Mouse (Mus musculus) neural tube, embryonic 12.5 days (tissue): ENCODE measurements around the gene Actl11. TPM values are rescaled to one million over a fixed set of nuclear protein-coding genes. Genes with fewer than 3 reads are reported as not detected.
A peak's percentile ranks its signal among the peaks of the same experiment; 100 is the strongest.

Source experiments
- ATAC-seq: fragments of 200-750 bp; cut with Nextera tagmentation; 2 replicates; pipeline ENCODE4 v1.8.0; 2017; ENCODE audit warnings: low read depth, mild to moderate bottlenecking, moderate TSS enrichment, moderate library complexity; ENCODE audit not compliant: low FRiP score
- H3K27ac ChIP-seq: fragments of 300-500 bp; sonication (generic); 2 replicates; pipeline ENCODE4 v1.5.1; 2016
- H3K27me3 ChIP-seq: fragments of 300-500 bp; sonication (generic); replicated peaks from 2 replicates; pipeline ENCODE4 v1.6.1; 2016; ENCODE audit warnings: mild to moderate bottlenecking
- H3K36me3 ChIP-seq: fragments of 300-500 bp; sonication (generic); 2 replicates; pipeline ENCODE4 v1.6.1; 2016; ENCODE audit warnings: mild to moderate bottlenecking
- H3K4me1 ChIP-seq: fragments of 300-500 bp; sonication (generic); 2 replicates; pipeline ENCODE4 v1.6.1; 2016
- H3K4me2 ChIP-seq: fragments of 300-500 bp; sonication (generic); replicated peaks from 2 replicates; pipeline ENCODE4 v1.6.1; 2016; ENCODE audit warnings: mild to moderate bottlenecking
- H3K4me3 ChIP-seq: fragments of 300-500 bp; sonication (generic); 2 replicates; pipeline ENCODE4 v1.5.1; 2016
- H3K9ac ChIP-seq: fragments of 300-500 bp; sonication (generic); 2 replicates; pipeline ENCODE4 v1.6.1; 2016; ENCODE audit warnings: mild to moderate bottlenecking
- H3K9me3 ChIP-seq: fragments of 300-500 bp; sonication (generic); 2 replicates; pipeline ENCODE4 v1.6.1; 2016; ENCODE audit warnings: mild to moderate bottlenecking
- WGBS: fragments of 180-500 bp; shearing (Covaris S2); methylation state at CpG from one replicate; pipeline ENCODE4 v1.1.7; 2016; 5-methylcytosine and 5-hydroxymethylcytosine counted together
- polyA plus RNA-seq: library from polyadenylated mRNA; unstranded; fragments of >200 nt; fragmentation: Nextera tagmentation; extraction: Ambion mirVana; gene quantifications from 2 replicates; pipeline ENCODE4 v1.2.1, GENCODE M21; 2016

Gene Actl11
- polyA plus RNA-seq, 1 experiment from 2014 or later, result not detected

DNA sequence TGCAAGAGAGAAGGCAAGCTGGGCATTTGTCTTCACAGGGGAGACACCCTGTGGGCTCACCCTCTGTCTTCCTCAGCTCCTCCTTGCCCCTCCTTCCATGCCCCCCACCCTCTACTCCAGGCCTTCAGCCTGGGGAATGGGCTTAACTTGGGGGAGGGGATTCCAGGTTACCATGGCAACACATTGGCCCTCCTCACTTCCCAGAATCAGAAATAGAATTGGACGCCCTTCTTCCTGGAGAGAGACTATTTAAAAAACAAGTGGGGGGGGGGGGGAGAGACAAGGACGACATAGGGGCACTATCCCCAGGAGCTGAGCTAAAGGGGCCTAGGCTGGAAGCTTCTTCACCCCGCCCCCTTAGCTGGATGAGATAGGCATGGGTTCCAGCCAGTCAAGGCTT, 3.0 kb upstream of the Actl11 start:
- Histone ChIP-seq H3K4me1 (peaks cover 9% of the 10 kb centered on the region), H3K4me2 (no peak overlapping the region), H3K27ac (no peak overlapping the region), H3K4me3 (no peak overlapping the region), H3K9ac (no peak overlapping the region), H3K9me3 (no peaks in the 10 kb centered on the region), H3K27me3 (no peaks in the 10 kb centered on the region), H3K36me3 (no peaks in the 10 kb centered on the region)
- ATAC-seq, result no peak
- WGBS, result 20% methylated on average over 3 of the region's 3 CpGs

DNA sequence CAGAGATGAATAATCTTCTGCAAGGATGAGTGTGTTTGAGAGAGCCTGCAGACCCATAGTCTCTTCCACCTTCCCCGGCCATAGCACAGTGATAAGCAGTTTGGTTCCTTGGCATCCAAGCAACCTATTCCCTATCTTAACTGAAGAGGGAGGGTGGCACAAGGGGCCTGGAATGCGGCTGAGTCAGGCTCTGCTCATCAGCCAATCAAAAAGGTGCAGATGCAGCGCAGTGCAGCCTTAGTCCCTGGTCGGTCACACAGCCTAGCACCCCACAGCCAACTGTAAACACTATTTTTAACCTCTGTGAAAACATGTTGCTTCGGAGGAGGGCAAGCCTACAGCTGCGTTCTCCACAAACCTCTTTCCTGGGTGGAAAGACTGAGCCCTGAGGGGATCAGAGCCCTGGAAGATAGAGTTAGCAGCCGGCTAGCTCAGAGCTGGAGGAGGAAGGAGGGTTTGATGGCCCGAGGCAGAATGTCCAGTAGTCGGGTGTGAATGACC, 1.3 kb upstream of the Actl11 start:
- no peak overlapping the region for H3K27ac ChIP-seq
- no peaks in the 10 kb centered on the region for H3K36me3 ChIP-seq
- no peak overlapping the region for H3K4me3 ChIP-seq
- no peaks in the 10 kb centered on the region for H3K9me3 ChIP-seq
- H3K9ac ChIP-seq, result no peak overlapping the region
- no peaks in the 10 kb centered on the region for H3K27me3 ChIP-seq
- no peak overlapping the region for H3K4me2 ChIP-seq
- no peak for ATAC-seq
- WGBS, result 56% methylated on average over 9 of the region's 9 CpGs
- H3K4me1 ChIP-seq, result peaks cover 9% of the 10 kb centered on the region

DNA sequence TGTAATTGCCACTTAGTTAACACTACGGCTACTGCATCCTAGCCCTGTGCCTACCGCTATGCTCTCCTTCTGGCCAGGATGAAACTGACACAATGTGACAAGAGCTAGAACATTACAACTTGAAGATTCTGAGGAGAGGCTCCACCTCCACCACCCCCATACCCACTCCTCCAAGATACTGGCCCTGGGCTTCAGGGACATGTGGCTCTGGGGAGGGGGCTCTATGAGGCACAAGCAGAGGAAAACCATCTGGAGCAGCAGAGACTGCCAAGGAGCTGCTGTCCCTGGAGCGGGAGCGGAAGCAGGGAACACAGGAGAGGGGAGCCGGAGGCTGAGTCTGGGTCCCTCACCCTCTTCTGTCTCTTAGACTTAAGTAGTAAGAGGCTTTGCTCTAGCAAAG, 520 bp upstream of the Actl11 start:
- Histone ChIP-seq H3K9me3 (no peaks in the 10 kb centered on the region), H3K27ac (no peak overlapping the region), H3K9ac (no peak overlapping the region), H3K27me3 (no peaks in the 10 kb centered on the region), H3K4me2 (no peak overlapping the region), H3K4me1 (peaks cover 9% of the 10 kb centered on the region), H3K36me3 (no peaks in the 10 kb centered on the region), H3K4me3 (no peak overlapping the region)
- ATAC-seq, result no peak
- WGBS, result 87% methylated on average over 5 of the region's 5 CpGs

DNA sequence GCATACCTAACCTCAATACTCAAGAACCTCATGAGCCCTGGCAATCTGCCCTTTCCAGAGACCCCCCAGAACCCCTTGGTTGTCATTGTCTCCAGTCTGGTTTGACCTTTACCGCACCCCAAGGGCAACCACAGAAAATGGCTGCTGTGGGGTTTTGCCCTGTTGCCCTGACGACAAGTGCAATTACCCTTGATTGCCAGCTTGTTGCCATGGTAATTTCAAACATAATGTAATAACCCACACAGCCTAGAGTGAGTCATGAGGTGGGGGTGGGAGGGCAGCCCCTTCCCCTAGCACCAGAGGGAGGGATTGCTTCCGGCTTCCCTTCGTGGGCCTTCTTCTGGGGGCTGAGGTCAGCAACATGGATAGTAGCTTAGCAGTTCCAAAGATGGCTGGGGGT, 4.0 kb downstream of the Actl11 start:
- H3K9ac ChIP-seq, result no peak overlapping the region
- no peaks in the 10 kb centered on the region for H3K36me3 ChIP-seq
- 32% methylated on average over 4 of the region's 4 CpGs for WGBS
- no peaks in the 10 kb centered on the region for H3K9me3 ChIP-seq
- H3K4me3 ChIP-seq, result no peak overlapping the region
- ATAC-seq, result no peak
- peaks cover 16% of the 10 kb centered on the region for H3K4me1 ChIP-seq
- peaks cover 5% of the 10 kb centered on the region; the same call in 1 of the 2 replicates for H3K27me3 ChIP-seq
- H3K4me2 ChIP-seq, result no peak overlapping the region
- no peak overlapping the region for H3K27ac ChIP-seq

DNA sequence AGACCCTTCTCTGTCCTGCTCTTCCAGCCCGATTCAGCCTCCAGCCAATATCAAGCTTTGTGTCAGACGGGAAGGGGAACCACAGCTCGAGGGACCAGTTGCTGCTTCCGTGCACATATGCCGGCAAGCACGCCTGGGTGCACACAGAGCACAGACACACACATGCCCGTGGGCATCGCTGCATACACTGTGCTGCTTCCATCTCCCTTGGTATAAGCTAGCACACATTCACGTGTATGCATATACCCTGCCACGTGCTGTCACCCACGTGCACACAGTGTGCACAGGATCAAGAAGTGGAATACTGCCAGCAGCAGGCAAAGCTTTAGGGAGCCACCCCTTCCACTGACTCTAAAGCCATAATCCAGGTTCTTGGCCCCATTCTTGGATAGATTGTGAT, 5.9 kb downstream of the Actl11 start:
- Histone ChIP-seq H3K4me1 (peaks cover 16% of the 10 kb centered on the region), H3K4me3 (no peak overlapping the region), H3K9me3 (no peaks in the 10 kb centered on the region), H3K4me2 (no peak overlapping the region), H3K9ac (no peak overlapping the region), H3K27me3 (peaks cover 5% of the 10 kb centered on the region; the same call in 1 of the 2 replicates), H3K36me3 (no peaks in the 10 kb centered on the region), H3K27ac (no peak overlapping the region)
- WGBS, result 88% methylated on average over 11 of the region's 11 CpGs
- ATAC-seq, result no peak

DNA sequence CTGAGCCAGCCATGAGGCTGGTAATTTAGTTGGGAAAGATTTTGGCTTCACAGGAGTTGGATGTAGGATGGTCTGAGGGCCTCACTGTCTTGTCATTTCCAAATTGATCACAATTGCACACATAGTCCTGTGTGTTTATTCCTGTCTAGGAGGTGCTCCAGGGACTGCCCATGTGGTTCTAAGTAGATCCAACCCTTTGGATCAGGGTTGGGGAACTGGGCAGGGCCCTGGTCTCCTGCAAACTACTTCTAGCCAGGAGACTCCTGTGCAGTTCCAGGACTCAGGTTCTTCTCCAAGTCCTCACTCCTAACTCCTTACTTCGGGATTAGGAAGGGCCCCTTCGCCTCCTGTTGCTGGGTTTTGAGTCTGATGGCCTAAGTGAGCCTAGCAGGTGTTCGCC, 7.1 kb downstream of the Actl11 start, which contains the start of gene Camkv:
Gene Camkv (plus strand): TSS at position 301 of the 400 bp plus-strand sequence.
- H3K27me3 ChIP-seq, result peaks cover 5% of the 10 kb centered on the region; the same call in 1 of the 2 replicates
- H3K9me3 ChIP-seq, result no peaks in the 10 kb centered on the region
- H3K4me2 ChIP-seq, result peak within 1 kb of the TSS; percentile 94
- peak within 1 kb of the TSS; percentile 60 for H3K9ac ChIP-seq
- H3K4me3 ChIP-seq, result peak within 1 kb of the TSS; percentile 46
- no peak for ATAC-seq
- WGBS, result 12% methylated on average over 3 of the region's 3 CpGs
- no peak within 1 kb of the TSS for H3K27ac ChIP-seq
- no peaks in the 10 kb centered on the region for H3K36me3 ChIP-seq
- H3K4me1 ChIP-seq, result peaks cover 16% of the 10 kb centered on the region

DNA sequence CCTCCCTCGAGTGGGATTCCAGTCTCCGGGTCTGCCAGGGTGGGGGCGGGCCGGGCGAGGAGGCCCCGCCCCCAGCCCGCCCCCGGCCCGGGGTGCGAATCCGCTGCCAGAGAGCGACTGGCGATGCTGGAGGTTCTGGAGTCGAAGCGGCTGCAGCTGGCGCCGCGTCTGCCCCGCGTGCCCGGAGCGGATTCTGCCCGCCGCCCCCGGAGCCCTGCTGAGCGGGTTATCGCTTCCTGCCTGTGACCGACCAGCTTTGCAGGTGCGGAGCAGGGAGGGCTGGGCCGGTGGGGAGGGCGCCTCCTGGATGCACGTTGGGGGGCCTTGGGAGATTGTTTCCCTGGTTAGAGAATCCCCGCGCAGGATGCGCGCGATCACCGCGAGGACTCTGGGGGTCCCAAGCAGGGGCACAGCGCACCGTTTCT, 7.5 kb downstream of the Actl11 start:
- Histone ChIP-seq H3K9me3 (no peaks in the 10 kb centered on the region), H3K27me3 (peaks cover 5% of the 10 kb centered on the region; the same call in 1 of the 2 replicates), H3K36me3 (no peaks in the 10 kb centered on the region), H3K4me1 (peaks cover 16% of the 10 kb centered on the region), H3K27ac (no peak overlapping the region), H3K4me3 (peak overlapping the region; percentile 46), H3K4me2 (peak overlapping the region; percentile 94), H3K9ac (peak overlapping the region; percentile 60)
- WGBS, result under 1% methylated on average over 41 of the region's 41 CpGs
- peak; percentile 73 for ATAC-seq

DNA sequence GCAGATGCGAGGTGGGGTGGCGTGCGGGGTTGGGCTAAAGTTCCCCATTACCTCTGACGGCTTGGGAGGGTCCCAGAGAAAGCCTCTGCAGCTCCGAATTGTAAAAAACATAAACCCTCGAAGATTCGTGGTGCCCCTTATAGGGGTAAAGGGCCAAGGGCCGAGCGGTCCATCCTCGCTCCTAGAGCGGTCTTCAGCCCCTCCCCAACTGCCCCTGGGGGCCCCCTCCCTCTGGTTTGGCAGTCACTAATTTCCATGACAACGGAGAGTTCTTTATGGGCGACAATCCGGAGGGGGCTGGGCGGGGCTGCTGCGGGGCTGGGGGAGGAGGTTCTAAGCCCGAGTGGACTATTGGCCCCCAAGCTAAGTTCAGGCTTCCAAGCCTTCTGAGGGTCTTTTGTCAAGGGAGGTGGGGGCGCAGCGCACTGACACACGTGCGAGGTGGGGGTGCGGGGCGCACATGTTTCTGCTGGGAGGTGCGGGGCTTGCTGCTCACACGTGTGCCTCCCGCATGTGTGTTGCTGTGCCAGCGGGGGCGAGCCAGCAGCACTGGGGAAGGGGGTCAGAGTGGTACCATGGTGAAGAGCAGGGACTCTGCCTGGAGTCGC, 8.1 kb downstream of the Actl11 start:
- H3K27ac ChIP-seq, result no peak overlapping the region
- peaks cover 16% of the 10 kb centered on the region for H3K4me1 ChIP-seq
- no peaks in the 10 kb centered on the region for H3K36me3 ChIP-seq
- peak overlapping the region; percentile 94 for H3K4me2 ChIP-seq
- peaks cover 5% of the 10 kb centered on the region; the same call in 1 of the 2 replicates for H3K27me3 ChIP-seq
- peak overlapping the region; percentile 60 for H3K9ac ChIP-seq
- H3K4me3 ChIP-seq, result peak overlapping the region; percentile 46
- H3K9me3 ChIP-seq, result no peaks in the 10 kb centered on the region
- ATAC-seq, result peak; percentile 76
- WGBS, result 1% methylated on average over 29 of the region's 29 CpGs

DNA sequence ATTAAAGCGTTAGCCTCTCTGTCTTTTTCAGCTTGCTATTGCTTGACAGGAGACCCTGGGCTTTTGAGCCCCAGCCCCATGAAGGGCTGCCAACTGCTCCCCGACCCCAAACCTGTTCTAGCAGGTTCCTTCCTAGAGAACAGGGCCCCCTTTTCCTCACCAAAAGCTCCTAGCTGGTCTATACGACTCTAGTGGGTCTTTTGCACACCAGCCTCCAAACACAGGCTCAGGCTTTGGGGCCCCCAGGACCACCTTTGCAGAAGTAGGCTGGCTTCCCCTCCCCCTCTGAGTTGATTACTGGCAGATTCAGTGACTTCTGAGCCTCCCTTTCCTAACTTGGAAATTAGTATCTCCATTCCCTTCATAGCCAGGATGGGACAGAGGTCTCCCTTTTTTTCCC, 8.6 kb downstream of the Actl11 start:
- Histone ChIP-seq H3K4me2 (peak overlapping the region; percentile 94), H3K36me3 (no peaks in the 10 kb centered on the region), H3K9ac (no peak overlapping the region; the same call in 1 of the 2 replicates), H3K4me3 (peak overlapping the region; percentile 46), H3K27me3 (peaks cover 5% of the 10 kb centered on the region; the same call in 1 of the 2 replicates), H3K4me1 (peaks cover 16% of the 10 kb centered on the region), H3K9me3 (no peaks in the 10 kb centered on the region), H3K27ac (no peak overlapping the region)
- WGBS, result 3% methylated on average over 3 of the region's 3 CpGs
- ATAC-seq, result peak; percentile 5; the same call in 1 of the 2 replicates

DNA sequence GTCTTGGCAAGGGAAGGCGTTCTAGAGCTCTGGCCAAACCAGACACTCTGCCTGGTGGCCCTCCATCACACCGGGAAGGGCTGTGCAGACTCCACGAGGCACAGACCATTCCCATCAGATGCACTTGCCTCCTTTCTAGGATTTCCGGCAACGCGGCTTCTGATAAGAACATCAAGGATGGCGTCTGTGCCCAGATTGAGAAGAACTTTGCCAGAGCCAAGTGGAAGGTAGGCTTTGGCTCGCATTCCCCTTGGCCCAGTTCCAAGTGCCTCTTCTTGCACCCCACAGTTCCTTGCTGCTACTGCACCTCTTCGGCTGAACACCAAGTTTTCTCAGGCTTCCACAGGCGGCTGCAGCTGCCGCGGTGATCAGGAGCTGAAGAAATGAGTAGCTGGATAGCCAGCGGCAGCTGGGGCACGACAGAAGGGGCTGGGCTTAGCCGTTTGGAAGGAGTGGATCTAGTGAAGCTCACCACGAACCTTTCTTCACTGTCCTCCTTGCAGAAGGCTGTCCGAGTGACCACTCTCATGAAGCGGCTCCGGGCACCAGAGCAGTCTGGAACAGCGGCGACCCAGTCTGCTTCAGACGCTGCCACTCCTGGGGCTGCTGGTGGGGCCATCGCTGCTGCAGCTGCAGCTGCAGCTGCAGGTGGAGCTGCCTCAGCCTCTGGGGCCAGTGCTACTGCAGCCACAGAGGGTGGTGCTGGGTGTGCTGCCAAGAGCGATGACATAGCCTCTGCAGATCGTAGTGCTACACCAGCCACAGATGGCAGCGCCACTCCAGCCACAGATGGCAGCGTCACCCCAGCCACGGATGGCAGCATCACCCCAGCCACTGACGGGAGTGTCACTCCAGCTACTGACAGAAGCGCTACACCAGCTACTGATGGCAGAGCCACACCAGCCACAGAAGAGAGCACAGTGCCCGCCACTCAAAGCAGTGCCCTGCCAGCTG, 19.2 kb downstream of the Actl11 start:
- WGBS, result 90% methylated on average over 31 of the region's 31 CpGs
- Histone ChIP-seq H3K9me3 (no peaks in the 10 kb centered on the region), H3K4me3 (no peak overlapping the region), H3K36me3 (no peaks in the 10 kb centered on the region), H3K9ac (no peak overlapping the region), H3K27me3 (no peaks in the 10 kb centered on the region), H3K4me1 (peaks cover 8% of the 10 kb centered on the region), H3K27ac (no peak overlapping the region), H3K4me2 (no peak overlapping the region)
- no peak for ATAC-seq

DNA sequence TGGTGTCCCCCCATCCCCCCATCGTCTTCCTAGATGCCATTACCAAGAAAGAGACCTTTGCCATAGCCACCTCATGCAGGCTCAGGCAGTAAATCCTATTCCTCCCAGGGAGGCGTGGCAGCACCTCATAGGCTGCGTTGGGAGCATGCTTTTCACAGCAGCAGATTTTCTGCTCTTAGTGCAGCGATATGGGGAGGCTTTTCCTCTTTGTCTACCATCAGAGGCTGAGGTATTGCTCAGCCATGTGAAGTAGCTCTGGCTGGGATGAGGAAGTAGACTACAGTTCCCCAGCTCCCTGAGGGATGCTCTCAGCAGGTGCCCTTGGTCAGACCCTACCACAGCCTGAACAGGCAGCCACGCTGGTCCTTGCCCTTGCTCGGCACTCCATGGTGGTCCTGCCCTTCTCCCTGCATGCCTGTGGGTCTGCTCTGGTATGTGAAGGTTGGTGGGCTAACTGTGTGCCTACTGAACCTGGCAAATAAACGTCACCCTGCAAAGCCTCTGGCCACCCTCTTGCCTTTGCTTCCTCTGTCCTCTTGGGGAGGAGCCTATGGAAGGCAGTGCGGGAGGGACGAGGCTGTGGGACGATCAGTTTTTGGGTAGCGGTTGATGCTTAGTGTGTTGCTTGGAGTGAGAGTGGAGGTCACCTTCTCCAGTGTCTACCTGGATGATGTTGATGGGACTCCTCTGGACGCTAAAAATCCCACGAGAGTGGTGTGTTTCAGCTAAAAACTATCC, 21.1 kb downstream of the Actl11 start:
- WGBS, result 86% methylated on average over 13 of the region's 13 CpGs
- Histone ChIP-seq H3K4me2 (no peak overlapping the region), H3K9ac (no peak overlapping the region), H3K27ac (no peak overlapping the region), H3K9me3 (no peaks in the 10 kb centered on the region), H3K4me3 (no peak overlapping the region), H3K4me1 (peaks cover 8% of the 10 kb centered on the region), H3K27me3 (no peaks in the 10 kb centered on the region), H3K36me3 (no peaks in the 10 kb centered on the region)
- ATAC-seq, result no peak

DNA sequence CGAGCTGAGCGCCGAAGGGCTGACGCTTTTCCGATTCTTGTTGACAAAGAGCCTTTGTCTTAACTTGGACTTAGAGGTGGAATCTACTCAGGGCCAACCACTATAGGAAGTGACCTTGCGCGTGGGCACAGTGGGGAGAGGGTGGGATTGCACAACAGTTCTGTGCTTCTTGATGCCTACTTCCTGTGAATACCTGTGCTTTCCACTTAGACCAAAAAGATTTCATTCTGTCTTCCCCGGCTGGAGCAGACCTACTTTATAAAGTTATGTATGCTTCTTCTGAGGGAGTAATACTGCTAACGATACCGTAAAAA, 21.6 kb downstream of the Actl11 start, which contains the start of gene Traip:
Gene Traip (plus strand): TSS at position 215 of the 314 bp plus-strand sequence.
- Histone ChIP-seq H3K4me3 (peak within 1 kb of the TSS; percentile 49), H3K27me3 (no peaks in the 10 kb centered on the region), H3K9ac (peak within 1 kb of the TSS; percentile 60), H3K4me1 (peaks cover 8% of the 10 kb centered on the region), H3K36me3 (no peaks in the 10 kb centered on the region), H3K27ac (peak within 1 kb of the TSS; percentile 71; the same call in 1 of the 2 replicates), H3K4me2 (peak within 1 kb of the TSS; percentile 84), H3K9me3 (no peaks in the 10 kb centered on the region)
- WGBS, result 91% methylated on average over 10 of the region's 10 CpGs
- no peak for ATAC-seq
